Mouse (Mus musculus): ENCODE results near the gene Lrrc71. TPM values are rescaled to one million over a fixed set of nuclear protein-coding genes. Genes with fewer than 3 reads are reported as not detected.

Lrrc71 gene
- polyA plus RNA-seq, 1 experiment, result 0.40 TPM

DNA sequence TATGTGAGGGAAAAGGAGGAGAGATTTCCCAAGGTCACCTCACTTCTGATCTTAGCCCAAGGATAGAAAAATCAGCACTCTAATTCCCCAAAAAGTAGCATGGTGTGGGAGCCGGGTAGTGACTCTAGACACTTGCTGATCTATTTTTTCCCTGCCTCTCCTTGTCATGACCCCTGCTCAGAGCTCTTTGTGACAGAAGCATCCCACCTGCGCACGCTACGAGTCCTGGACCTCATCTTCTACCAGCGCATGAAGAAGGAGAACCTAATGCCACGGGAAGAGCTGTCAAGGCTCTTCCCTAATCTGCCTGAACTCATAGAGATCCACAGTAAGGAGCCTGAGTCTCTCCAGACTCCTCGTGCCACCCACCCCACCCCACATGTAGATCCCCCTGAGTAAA lies 22.2 kb downstream of the Lrrc71 start:
- DNase-seq (ENCODE audit: extremely low spot score in 1 of 2, low spot score in 1 of 2), result no peak

- no peak for DNase-seq (ENCODE audit: extremely low spot score in 1 of 2, low spot score in 1 of 2)
Observed at GRCm38 (mm10) chr3:87725396-87726160, 22.8 kb downstream of the Lrrc71 start.

- DNase-seq (ENCODE audit: extremely low spot score in 1 of 2, low spot score in 1 of 2), result no peak
Observed at GRCm38 (mm10) chr3:87724556-87724955, 23.9 kb downstream of the Lrrc71 start.

GRCm38 (mm10) chr3:87718525-87718924 lies 29.9 kb downstream of the Lrrc71 start:
- no peak for DNase-seq (ENCODE audit: extremely low spot score in 1 of 2, low spot score in 1 of 2)

Other genes starting within 250 kb of the Lrrc71 start
- gene Etv3, start 223.2 kb downstream of the Lrrc71 start, polyA plus RNA-seq (2012; rRNA removed), result 15.0 and 15.7 TPM in 2 replicates
- gene Arhgef11, start 131.1 kb downstream of the Lrrc71 start, polyA plus RNA-seq (2012; rRNA removed), result 36.4 and 39.4 TPM in 2 replicates
- gene Ntrk1, start 46.5 kb upstream of the Lrrc71 start, polyA plus RNA-seq (2012; rRNA removed), result 0.08 and 0.19 TPM in 2 replicates
- 0.38 and 0.46 TPM in 2 replicates for gene Insrr, start 48.3 kb upstream of the Lrrc71 start, polyA plus RNA-seq (2012; rRNA removed)
- gene Pear1, start 75.7 kb upstream of the Lrrc71 start, polyA plus RNA-seq (2012; rRNA removed), result 9.9 and 10.2 TPM in 2 replicates
- gene Sh2d2a, start 98.1 kb upstream of the Lrrc71 start, polyA plus RNA-seq (2012; rRNA removed), result 0.02 and 0.06 TPM in 2 replicates
- gene Prcc, start 137.0 kb upstream of the Lrrc71 start, polyA plus RNA-seq (2012; rRNA removed), result 38.8 and 40.2 TPM in 2 replicates
- gene Hdgf, start 157.7 kb upstream of the Lrrc71 start, polyA plus RNA-seq (2012; rRNA removed), result 171 and 183 TPM in 2 replicates
- 80.0 and 80.7 TPM in 2 replicates for gene Mrpl24, start 170.9 kb upstream of the Lrrc71 start, polyA plus RNA-seq (2012; rRNA removed)
- 12.9 and 13.9 TPM in 2 replicates for gene Isg20l2, start 181.7 kb upstream of the Lrrc71 start, polyA plus RNA-seq (2012; rRNA removed)
- 42.4 and 46.4 TPM in 2 replicates for gene Rrnad1, start 182.1 kb upstream of the Lrrc71 start, polyA plus RNA-seq (2012; rRNA removed)
- gene Crabp2, start 200.0 kb upstream of the Lrrc71 start, polyA plus RNA-seq (2012; rRNA removed), result 9.2 and 11.0 TPM in 2 replicates
- gene Nes, start 222.5 kb upstream of the Lrrc71 start, polyA plus RNA-seq (2012; rRNA removed), result 4.3 and 4.8 TPM in 2 replicates

All from frontal cortex, adult 2 months (tissue).